Mouse (Mus musculus): Measurements from ENCODE around the gene Xpnpep1. TPM values are rescaled to one million over a fixed set of nuclear protein-coding genes. Genes with fewer than 3 reads are reported as not detected.

The Xpnpep1 gene
- polyA plus RNA-seq, 1 experiment from 2014 or later = 144 TPM

- 60% methylated on average over 5 of the region's 5 CpGs for WGBS
- H3K27me3 ChIP-seq = no peaks in the 10 kb centered on the region
- H3K36me3 ChIP-seq = peaks cover 50% of the 10 kb centered on the region
- H3K4me2 ChIP-seq = no peak overlapping the region
- no peak overlapping the region for H3K4me3 ChIP-seq
- no peaks in the 10 kb centered on the region for H3K9me3 ChIP-seq
- peaks cover 60% of the 10 kb centered on the region for H3K4me1 ChIP-seq
- no peak for ATAC-seq (ENCODE audit: insufficient number of reproducible peaks, low FRiP score, low TSS enrichment, low read depth)
- H3K9ac ChIP-seq = no peak overlapping the region
- H3K27ac ChIP-seq = peak overlapping the region; percentile 80
Measured at GRCm38 (mm10) chr19:53008921-53009320, 31.1 kb downstream of the Xpnpep1 start.

GRCm38 (mm10) chr19:53008020-53008705 is 31.9 kb downstream of the Xpnpep1 start:
- Histone ChIP-seq H3K36me3 (peaks cover 57% of the 10 kb centered on the region), H3K4me1 (peaks cover 54% of the 10 kb centered on the region), H3K4me2 (no peak overlapping the region), H3K4me3 (no peak overlapping the region), H3K9me3 (no peaks in the 10 kb centered on the region), H3K27me3 (no peaks in the 10 kb centered on the region), H3K9ac (no peak overlapping the region), H3K27ac (peak overlapping the region; percentile 80)
- 51% methylated on average over 6 of the region's 6 CpGs for WGBS
- ATAC-seq (ENCODE audit: insufficient number of reproducible peaks, low FRiP score, low TSS enrichment, low read depth) = peak; percentile 57; the same call in 1 of the 2 replicates

DNA sequence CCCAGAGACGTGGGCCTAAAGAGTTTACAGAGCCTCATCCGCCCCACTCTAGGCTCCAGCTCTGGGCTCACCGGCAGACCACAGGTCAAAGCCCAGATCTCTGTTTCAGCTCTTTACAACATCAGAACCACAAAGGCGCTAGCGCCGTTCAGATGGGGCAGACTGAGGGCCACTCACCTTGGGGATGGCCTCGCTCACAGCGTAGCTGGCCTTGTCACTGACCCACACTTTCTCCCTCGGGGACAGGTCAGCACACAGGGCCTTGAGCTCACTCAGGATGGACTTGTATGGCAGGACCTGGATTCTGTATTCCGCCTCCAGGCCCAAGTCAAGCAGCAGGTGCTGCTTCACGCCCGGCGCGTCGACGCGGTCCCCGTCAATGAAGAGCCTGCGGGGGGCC is 34.0 kb downstream of the Xpnpep1 start:
- Histone ChIP-seq H3K4me1 (peaks cover 34% of the 10 kb centered on the region), H3K9ac (no peak overlapping the region), H3K36me3 (peaks cover 72% of the 10 kb centered on the region), H3K4me3 (no peak overlapping the region), H3K9me3 (no peaks in the 10 kb centered on the region), H3K27ac (no peak overlapping the region), H3K4me2 (no peak overlapping the region), H3K27me3 (no peaks in the 10 kb centered on the region)
- ATAC-seq (ENCODE audit: insufficient number of reproducible peaks, low FRiP score, low TSS enrichment, low read depth) = no peak
- 96% methylated on average over 19 of the region's 19 CpGs for whole genome bisulfite sequencing

GRCm38 (mm10) chr19:53003554-53004365 is 36.3 kb downstream of the Xpnpep1 start:
- Histone ChIP-seq H3K27me3 (no peaks in the 10 kb centered on the region), H3K4me2 (no peak overlapping the region), H3K9ac (no peak overlapping the region), H3K4me1 (peaks cover 13% of the 10 kb centered on the region), H3K9me3 (no peaks in the 10 kb centered on the region), H3K4me3 (no peak overlapping the region), H3K27ac (no peak overlapping the region), H3K36me3 (peaks cover 81% of the 10 kb centered on the region)
- no peak for ATAC-seq (ENCODE audit: insufficient number of reproducible peaks, low FRiP score, low TSS enrichment, low read depth)
- WGBS = 93% methylated on average over 22 of the region's 22 CpGs

GRCm38 (mm10) chr19:53002166-53003095 is 37.6 kb downstream of the Xpnpep1 start:
- H3K27ac ChIP-seq = no peak overlapping the region
- H3K4me1 ChIP-seq = 0 out of 2 replicates have a peak, but pooled peaks cover 2% of the 10 kb centered on the region
- H3K4me3 ChIP-seq = no peak overlapping the region
- no peak overlapping the region for H3K9ac ChIP-seq
- H3K9me3 ChIP-seq = no peaks in the 10 kb centered on the region
- no peak overlapping the region for H3K4me2 ChIP-seq
- no peaks in the 10 kb centered on the region for H3K27me3 ChIP-seq
- ATAC-seq (ENCODE audit: insufficient number of reproducible peaks, low FRiP score, low TSS enrichment, low read depth) = no peak
- WGBS = 83% methylated on average over 23 of the region's 23 CpGs
- peaks cover 89% of the 10 kb centered on the region for H3K36me3 ChIP-seq

GRCm38 (mm10) chr19:52992880-52993440 is 47.1 kb downstream of the Xpnpep1 start:
- Histone ChIP-seq H3K27me3 (no peaks in the 10 kb centered on the region), H3K27ac (no peak overlapping the region), H3K4me3 (no peak overlapping the region), H3K9ac (no peak overlapping the region), H3K9me3 (no peaks in the 10 kb centered on the region), H3K36me3 (peaks cover 68% of the 10 kb centered on the region), H3K4me1 (no peaks in the 10 kb centered on the region), H3K4me2 (no peak overlapping the region)
- 0 out of 2 replicates have a peak, but pooled peaks have one; percentile 30 for ATAC-seq (ENCODE audit: insufficient number of reproducible peaks, low FRiP score, low TSS enrichment, low read depth)
- 70% methylated on average over 11 of the region's 11 CpGs for WGBS

GRCm38 (mm10) chr19:52991924-52992323 is 48.1 kb downstream of the Xpnpep1 start:
- Histone ChIP-seq H3K4me1 (no peaks in the 10 kb centered on the region), H3K27ac (no peak overlapping the region), H3K9me3 (no peaks in the 10 kb centered on the region), H3K4me3 (no peak overlapping the region), H3K27me3 (no peaks in the 10 kb centered on the region), H3K9ac (no peak overlapping the region), H3K4me2 (no peak overlapping the region), H3K36me3 (peaks cover 58% of the 10 kb centered on the region)
- ATAC-seq (ENCODE audit: insufficient number of reproducible peaks, low FRiP score, low TSS enrichment, low read depth) = no peak
- WGBS = 84% methylated on average over 10 of the region's 10 CpGs

DNA sequence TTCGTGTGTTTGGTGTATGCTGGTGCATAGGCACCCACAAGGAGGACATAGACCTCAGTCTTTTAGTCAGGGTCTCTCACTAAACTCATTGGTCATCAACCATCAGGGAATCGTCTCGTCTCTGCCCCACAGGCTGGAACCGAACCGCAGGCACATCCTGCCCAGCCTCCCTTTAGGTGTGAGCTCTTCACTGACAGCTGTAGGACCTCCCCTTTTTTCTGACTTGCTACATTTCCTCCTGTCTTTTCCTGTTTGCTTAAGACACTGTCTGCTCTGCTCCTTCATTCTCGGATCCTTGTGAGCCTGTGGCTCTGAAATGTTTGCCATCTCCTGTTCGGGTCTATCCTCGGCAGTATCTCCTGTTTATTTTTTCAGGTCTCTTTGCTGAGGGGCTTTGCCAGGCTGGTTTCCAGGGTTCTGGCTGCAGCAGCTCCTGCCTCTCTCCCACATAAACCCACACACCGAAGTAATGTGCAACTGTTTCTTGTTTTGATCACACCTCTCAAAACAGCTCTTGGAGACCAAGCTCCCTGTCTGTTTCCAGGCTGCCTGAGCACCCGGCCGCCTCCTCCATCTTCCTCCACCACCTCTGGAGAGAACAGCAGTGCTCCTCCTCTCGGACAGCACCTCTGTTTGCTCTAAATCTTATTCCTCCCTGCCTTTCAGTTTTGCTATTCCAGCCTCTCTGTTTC is 60.8 kb downstream of the Xpnpep1 start:
- H3K9me3 ChIP-seq = no peaks in the 10 kb centered on the region
- no peak overlapping the region for H3K27ac ChIP-seq
- H3K27me3 ChIP-seq = no peaks in the 10 kb centered on the region
- H3K9ac ChIP-seq = no peak overlapping the region
- H3K4me2 ChIP-seq = no peak overlapping the region
- no peaks in the 10 kb centered on the region for H3K36me3 ChIP-seq
- no peak for ATAC-seq (ENCODE audit: insufficient number of reproducible peaks, low FRiP score, low TSS enrichment, low read depth)
- WGBS = 66% methylated on average over 12 of the region's 12 CpGs
- no peak overlapping the region for H3K4me3 ChIP-seq
- H3K4me1 ChIP-seq = peaks cover 3% of the 10 kb centered on the region

GRCm38 (mm10) chr19:52975564-52976185 is 64.3 kb downstream of the Xpnpep1 start:
- no peak overlapping the region for H3K4me2 ChIP-seq
- H3K9ac ChIP-seq = no peak overlapping the region
- no peak overlapping the region for H3K27ac ChIP-seq
- 48% methylated on average over 15 of the region's 15 CpGs for WGBS
- ATAC-seq (ENCODE audit: insufficient number of reproducible peaks, low FRiP score, low TSS enrichment, low read depth) = 0 out of 2 replicates have a peak, but pooled peaks have one; percentile 48
- no peaks in the 10 kb centered on the region for H3K9me3 ChIP-seq
- no peak overlapping the region for H3K4me3 ChIP-seq
- no peaks in the 10 kb centered on the region for H3K27me3 ChIP-seq
- no peaks in the 10 kb centered on the region for H3K36me3 ChIP-seq
- H3K4me1 ChIP-seq = peaks cover 3% of the 10 kb centered on the region

DNA sequence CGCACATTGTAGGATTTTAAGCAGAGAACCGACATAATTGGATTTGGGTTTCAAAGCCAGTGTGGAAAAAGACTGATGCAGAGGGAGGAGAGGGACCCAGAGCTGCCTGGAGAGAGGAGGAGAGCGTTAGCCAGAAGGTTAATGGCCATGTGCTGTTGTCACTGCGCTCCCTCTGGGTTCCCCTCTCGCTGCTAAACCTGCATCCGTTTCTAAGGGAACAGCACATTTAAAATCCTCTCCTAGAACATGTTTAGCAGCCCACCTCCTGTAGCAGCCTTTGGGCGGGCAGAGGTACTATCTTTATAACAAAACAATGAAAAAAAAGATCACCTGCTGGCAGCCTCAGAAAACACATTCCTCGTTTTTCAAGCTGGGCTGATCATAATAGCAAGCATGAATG is 73.7 kb downstream of the Xpnpep1 start:
- Histone ChIP-seq H3K9ac (no peak overlapping the region), H3K27ac (no peak overlapping the region), H3K4me1 (no peaks in the 10 kb centered on the region), H3K36me3 (no peaks in the 10 kb centered on the region), H3K9me3 (no peaks in the 10 kb centered on the region), H3K27me3 (no peaks in the 10 kb centered on the region), H3K4me2 (no peak overlapping the region), H3K4me3 (no peak overlapping the region)
- 65% methylated on average over 8 of the region's 8 CpGs for WGBS
- no peak for ATAC-seq (ENCODE audit: insufficient number of reproducible peaks, low FRiP score, low TSS enrichment, low read depth)
